In genomic region chr19:44674621-44675245, GRCm38 (mm10) we compare ENCODE assay signal across 11 mouse cellular contexts.
DNase-seq lines count a peak whose midpoint lies in the region; ATAC-seq and TF ChIP-seq lines count a peak whose summit lies in the region.
"Had no signal": no experiment of that assay in that cellular context is flagged by ENCODE, and none has a peak within 500 bp of the region (broad histone marks: within the 10 kb centered on the region; RNA-seq: fewer than 3 reads in every experiment).

No protein-coding gene starts in this region.

- peaks cover 97% of the 10 kb centered on the region for H3K27me3 ChIP-seq in heart, embryonic 14.5 days (ENCODE audit: control insufficient read depth, insufficient read depth, low read length)
- peaks cover 6% of the 10 kb centered on the region for H3K27me3 ChIP-seq in testis, adult 2 months (ENCODE audit: control insufficient read depth, insufficient read depth, low read length)
- H3K27me3 ChIP-seq in limb, embryonic 14.5 days (ENCODE audit: control insufficient read depth, insufficient read depth, low read length) = peaks cover 98% of the 10 kb centered on the region

- no peak for TF ChIP-seq POLR2A in testis, adult 2 months (IDR thresholded peaks at IDR 0.05; ENCODE audit: control insufficient read depth, low read depth, low read length)
- TF ChIP-seq POLR2A in limb, embryonic 14.5 days (IDR thresholded peaks at IDR 0.05; ENCODE audit: borderline replicate concordance, extremely low read depth, insufficient read depth, insufficient read length) = no peak

- no peak for DNase-seq in heart, adult 9 months (ENCODE audit: low spot score in 2 of 2)
- no peak for DNase-seq in testis, postnatal 10 days (ENCODE audit: low spot score)
- DNase-seq in limb, embryonic 14.5 days (ENCODE audit: low spot score) = no peak
- DNase-seq in thymus, adult 18-20 months = no peak
- DNase-seq in frontal cortex, postnatal 25 days (ENCODE audit: low spot score in 2 of 2) = no peak
- DNase-seq in adrenal gland, postnatal 25 days = no peak
- DNase-seq: kidney, postnatal 4 days; lung, adult 18-20 months had no signal

- 0 out of 2 replicates have a peak, but pooled peaks cover 2% of the 10 kb centered on the region for H3K9me3 ChIP-seq in heart, embryonic 14.5 days (ENCODE audit: control insufficient read depth, low read length)
- no peaks in the 10 kb centered on the region for H3K9me3 ChIP-seq in limb, embryonic 14.5 days (ENCODE audit: control insufficient read depth, low read length)

- no peak for ATAC-seq in heart, embryonic 14.5 days (ENCODE audit: insufficient number of reproducible peaks, insufficient read depth, low FRiP score, low read depth)
- ATAC-seq in limb, embryonic 14.5 days (ENCODE audit: low FRiP score, low read depth) = no peak
- ATAC-seq: CD4-positive, CD25-positive, alpha-beta regulatory T cell, adult 4 months had no signal

- no peaks in the 10 kb centered on the region for H3K36me3 ChIP-seq in heart, embryonic 14.5 days (ENCODE audit: control insufficient read depth, insufficient read depth, low read length)
- no peaks in the 10 kb centered on the region for H3K36me3 ChIP-seq in testis, adult 2 months (ENCODE audit: control insufficient read depth, insufficient read depth, low read length)
- no peaks in the 10 kb centered on the region for H3K36me3 ChIP-seq in limb, embryonic 14.5 days (ENCODE audit: control insufficient read depth, insufficient read depth, low read length)

- 10% methylated on average over 45 of the region's 45 CpGs for WGBS in heart, embryonic 14.5 days
- WGBS in limb, embryonic 14.5 days = 8% methylated on average over 45 of the region's 45 CpGs

- no peak overlapping the region for H3K9ac ChIP-seq in heart, embryonic 14.5 days (ENCODE audit: low read length)
- H3K9ac ChIP-seq in limb, embryonic 14.5 days (ENCODE audit: low read depth, low read length, severe bottlenecking) = no peak overlapping the region

- no peak for TF ChIP-seq CTCF in testis, adult 2 months (IDR thresholded peaks at IDR 0.05; ENCODE audit: control insufficient read depth, insufficient read depth, insufficient replicate concordance, low read depth, low read length)

- no peak overlapping the region for H3K27ac ChIP-seq in heart, embryonic 14.5 days (replicated peaks in 1 of 2; ENCODE audit: control insufficient read depth in 1 of 2, insufficient read depth in 1 of 2, low read depth in 2 of 2, low read length in 2 of 2)
- H3K27ac ChIP-seq in testis, adult 2 months (ENCODE audit: control insufficient read depth, insufficient read depth, low read depth, low read length) = no peak overlapping the region
- H3K27ac ChIP-seq in limb, embryonic 14.5 days (replicated peaks; ENCODE audit: low read depth, low read length) = no peak overlapping the region

- H3K4me3 ChIP-seq in heart, embryonic 14.5 days (ENCODE audit: control insufficient read depth in 1 of 2, insufficient read depth in 1 of 2, low read depth in 1 of 2, low read length in 2 of 2) = no peak overlapping the region
- peak overlapping the region; percentile 54 for H3K4me3 ChIP-seq in testis, adult 2 months (ENCODE audit: control insufficient read depth, low read depth, low read length)
- peak overlapping the region; percentile 7; the same call in 1 of the 2 replicates for H3K4me3 ChIP-seq in limb, embryonic 14.5 days (replicated peaks; ENCODE audit: low read length)

- H3K4me2 ChIP-seq in heart, embryonic 14.5 days (ENCODE audit: low read length) = peak overlapping the region; percentile 32; the same call in 1 of the 2 replicates
- H3K4me2 ChIP-seq in limb, embryonic 14.5 days (replicated peaks; ENCODE audit: low read depth, low read length, severe bottlenecking) = peak overlapping the region; percentile 15; the same call in 1 of the 2 replicates

- H3K4me1 ChIP-seq in heart, embryonic 14.5 days (ENCODE audit: control insufficient read depth in 2 of 2, insufficient read depth in 2 of 2, low read length in 2 of 2) = peaks cover 2 to 21% of the 10 kb centered on the region in 2 experiments; a peak in 3 of 4 replicates
- peaks cover 33% of the 10 kb centered on the region for H3K4me1 ChIP-seq in testis, adult 2 months (ENCODE audit: control insufficient read depth, insufficient read depth, low read length)
- H3K4me1 ChIP-seq in limb, embryonic 14.5 days (ENCODE audit: control insufficient read depth, insufficient read depth, low read length) = peaks cover 7% of the 10 kb centered on the region

Comparison
In these comparisons a context has a peak if more than half of its experiments do, and no peak if none do; other contexts are left out.
1. H3K4me3 ChIP-seq: peak in testis, adult 2 months (single experiment) and limb, embryonic 14.5 days (single experiment); none in heart, embryonic 14.5 days (0 of 2).